Mouse (Mus musculus): ENCODE measurements around the gene Hist1h2af. TPM values are rescaled to one million over a fixed set of nuclear protein-coding genes. Genes with fewer than 3 reads are reported as not detected.
"Not testable (repeated sequence)": the region's sequence is repeated elsewhere in the genome, so short reads cannot be mapped to it uniquely, and the experiment has no call there.

Hist1h2af gene
- polyA plus RNA-seq, 1 experiment from 2014 or later: 7.9 TPM

DNA sequence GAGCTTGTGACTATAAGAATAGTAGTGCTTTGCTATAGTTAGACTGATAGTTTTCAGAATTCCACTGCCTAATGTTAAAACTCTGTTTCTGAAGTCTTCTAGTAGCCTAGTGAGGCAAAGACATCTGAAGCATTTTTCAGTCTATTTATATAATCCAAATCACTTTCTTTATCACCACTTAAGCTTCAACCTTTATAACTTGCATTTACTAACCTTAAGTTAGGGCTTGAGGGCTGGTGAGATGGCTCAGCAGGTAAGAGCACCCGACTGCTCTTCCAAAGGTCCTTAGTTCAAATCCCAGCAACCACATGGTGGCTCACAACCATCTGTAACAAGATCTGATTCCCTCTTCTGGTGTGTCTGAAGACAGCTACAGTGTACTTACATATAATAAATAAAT, 6.1 kb downstream of the Hist1h2af start:
- not testable (repeated sequence) for H3K4me3 ChIP-seq; H3K4me2 ChIP-seq (replicated peaks); H3K27me3 ChIP-seq; ATAC-seq (ENCODE audit: low FRiP score, low read depth); H3K27ac ChIP-seq (replicated peaks); H3K9me3 ChIP-seq; H3K9ac ChIP-seq (replicated peaks); H3K36me3 ChIP-seq
- 67% methylated on average over 1 of the region's 1 CpGs for WGBS
- H3K4me1 ChIP-seq: peaks cover 15% of the 10 kb centered on the region

DNA sequence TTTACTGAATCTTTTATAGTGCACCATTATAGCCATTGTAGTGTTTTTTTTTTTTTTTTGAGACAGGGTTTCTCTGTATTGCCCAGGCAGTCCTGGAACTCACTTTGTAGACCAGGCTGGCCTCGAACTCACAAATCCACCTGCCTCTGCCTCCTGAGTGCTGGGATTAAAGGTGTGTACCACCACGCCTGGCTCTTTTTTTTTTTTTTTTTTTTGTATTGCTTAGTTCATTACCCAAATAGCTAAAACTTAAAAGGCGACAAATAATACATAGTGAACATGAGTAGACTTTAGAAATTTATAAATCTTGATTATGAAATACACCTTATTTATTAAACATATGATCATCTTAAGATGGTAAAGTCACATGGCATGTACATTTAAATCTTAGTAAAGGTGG, 7.8 kb downstream of the Hist1h2af start:
- H3K27me3 ChIP-seq: no peaks in the 10 kb centered on the region
- H3K4me1 ChIP-seq: peaks cover 15% of the 10 kb centered on the region
- H3K9me3 ChIP-seq: no peaks in the 10 kb centered on the region
- H3K4me3 ChIP-seq: no peak overlapping the region
- H3K27ac ChIP-seq (replicated peaks): no peak overlapping the region
- H3K36me3 ChIP-seq: no peaks in the 10 kb centered on the region
- H3K4me2 ChIP-seq (replicated peaks): no peak overlapping the region
- WGBS: 84% methylated on average over 3 of the region's 3 CpGs
- no peak for ATAC-seq (ENCODE audit: low FRiP score, low read depth)
- no peak overlapping the region for H3K9ac ChIP-seq (replicated peaks)

DNA sequence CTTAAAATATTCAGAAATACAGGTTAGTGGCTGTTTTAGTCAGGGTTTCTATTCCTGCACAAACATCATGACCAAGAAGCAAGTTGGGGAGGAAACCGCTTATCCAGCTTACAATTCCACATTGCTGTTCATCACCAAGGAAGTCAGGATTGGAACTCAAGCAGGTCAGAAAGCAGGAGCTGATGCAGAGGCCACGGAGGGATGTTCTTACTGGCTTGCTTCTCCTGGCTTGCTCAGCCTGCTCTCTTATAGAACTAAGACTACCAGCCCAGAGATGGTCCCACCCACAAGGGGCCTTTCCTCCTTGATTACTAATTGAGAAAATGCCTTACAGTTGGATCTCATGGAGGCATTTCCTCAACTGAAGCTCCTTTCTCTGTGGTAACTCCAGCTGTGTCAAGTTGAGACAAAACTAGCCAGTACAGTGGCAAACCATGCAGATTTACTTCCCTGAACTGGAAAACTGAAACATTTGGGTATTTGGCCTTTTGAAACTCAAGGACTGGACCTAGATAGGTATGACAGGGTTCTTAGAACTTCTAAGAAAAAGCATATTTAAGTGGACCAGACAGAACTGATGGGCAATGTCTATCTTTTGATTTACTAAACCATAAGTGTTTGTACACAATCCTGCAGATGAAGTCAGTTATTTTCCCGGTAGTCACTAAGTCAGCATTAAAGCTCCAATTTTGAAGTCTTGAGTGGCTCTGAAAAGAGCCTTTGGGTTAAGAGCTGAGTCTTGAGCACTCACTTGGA, 8.7 kb downstream of the Hist1h2af start:
- not testable (repeated sequence) for H3K4me1 ChIP-seq; H3K36me3 ChIP-seq; H3K9me3 ChIP-seq; H3K27me3 ChIP-seq; ATAC-seq (ENCODE audit: low FRiP score, low read depth)
- Histone ChIP-seq H3K9ac (replicated peaks) (peak overlapping the region; percentile 54), H3K27ac (replicated peaks) (peak overlapping the region; percentile 92), H3K4me3 (peak overlapping the region; percentile 47), H3K4me2 (replicated peaks) (peak overlapping the region; percentile 63)
- 2% methylated on average over 3 of the region's 3 CpGs for WGBS

- ATAC-seq (ENCODE audit: low FRiP score, low read depth): peak; percentile 88
- WGBS: under 1% methylated on average over 29 of the region's 42 CpGs
- H3K4me1 ChIP-seq, H3K36me3 ChIP-seq, H3K9me3 ChIP-seq, H3K27me3 ChIP-seq: not testable (repeated sequence)
- Histone ChIP-seq H3K4me2 (replicated peaks) (peak within 1 kb of the TSS; percentile 63), H3K27ac (replicated peaks) (peak within 1 kb of the TSS; percentile 92), H3K4me3 (peak within 1 kb of the TSS; percentile 51), H3K9ac (replicated peaks) (peak within 1 kb of the TSS; percentile 54)
Measured at GRCm38 (mm10) chr13:23542999-23543607, 9.4 kb downstream of the Hist1h2af start, which contains the start of gene Hist1h2bh. TSS of gene Hist1h2bh (minus strand) at chr13:23543392.

- Histone ChIP-seq H3K36me3 (no peaks in the 10 kb centered on the region), H3K4me3 (peak within 1 kb of the TSS; percentile 51), H3K27me3 (no peaks in the 10 kb centered on the region), H3K4me1 (peaks cover 6% of the 10 kb centered on the region), H3K4me2 (replicated peaks) (peak within 1 kb of the TSS; percentile 63), H3K9ac (replicated peaks) (peak within 1 kb of the TSS; percentile 59), H3K9me3 (no peaks in the 10 kb centered on the region), H3K27ac (replicated peaks) (peak within 1 kb of the TSS; percentile 92)
- peak; percentile 94 for ATAC-seq (ENCODE audit: low FRiP score, low read depth)
- WGBS: 1% methylated on average over 24 of the region's 45 CpGs
Measured at GRCm38 (mm10) chr13:23543965-23544786, 10.5 kb downstream of the Hist1h2af start, which contains the start of gene Hist1h3f. TSS of gene Hist1h3f (plus strand) at chr13:23544052.

DNA sequence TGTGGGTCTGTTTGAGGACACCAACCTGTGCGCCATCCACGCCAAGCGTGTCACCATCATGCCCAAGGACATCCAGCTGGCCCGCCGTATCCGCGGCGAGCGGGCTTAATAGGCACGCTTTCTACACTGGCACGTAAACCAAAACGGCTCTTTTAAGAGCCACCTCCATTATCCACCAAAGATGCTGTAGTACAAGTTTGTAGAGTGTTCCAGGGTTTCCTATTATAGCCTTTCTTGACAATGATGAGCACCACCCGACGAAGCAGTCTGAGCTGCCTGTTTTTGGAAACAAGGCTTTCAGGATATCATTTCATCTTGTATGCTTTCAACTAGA, 11.0 kb downstream of the Hist1h2af start:
- Histone ChIP-seq H3K4me2 (replicated peaks) (peak overlapping the region; percentile 63), H3K27ac (replicated peaks) (peak overlapping the region; percentile 92), H3K9ac (replicated peaks) (peak overlapping the region; percentile 59), H3K4me3 (peak overlapping the region; percentile 51)
- ATAC-seq (ENCODE audit: low FRiP score, low read depth); H3K27me3 ChIP-seq; H3K36me3 ChIP-seq; H3K4me1 ChIP-seq; H3K9me3 ChIP-seq: not testable (repeated sequence)
- WGBS: 0% methylated on average over 11 of the region's 14 CpGs

DNA sequence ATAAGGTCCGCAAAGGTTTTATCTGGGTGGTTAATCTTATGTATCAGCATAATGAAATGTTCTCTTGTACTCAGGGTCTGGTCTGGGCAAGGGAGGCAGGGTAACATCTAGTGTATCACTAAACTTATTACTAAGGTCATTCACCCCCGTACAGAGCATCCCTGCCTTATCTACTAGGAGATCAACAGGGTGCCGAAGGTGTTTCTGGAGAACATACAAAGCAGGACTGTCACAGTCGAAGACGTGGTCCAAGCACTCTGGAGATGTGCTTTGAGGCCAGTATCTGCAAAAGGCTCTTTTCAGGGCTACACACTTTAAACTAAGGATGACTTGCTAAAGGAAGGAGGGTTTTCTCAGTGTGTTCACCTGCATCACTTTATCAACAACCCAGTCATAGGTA, 13.0 kb downstream of the Hist1h2af start:
- no peak for ATAC-seq (ENCODE audit: low FRiP score, low read depth)
- Histone ChIP-seq H3K9ac (replicated peaks) (no peak overlapping the region), H3K4me2 (replicated peaks) (no peak overlapping the region), H3K36me3 (no peaks in the 10 kb centered on the region), H3K27me3 (no peaks in the 10 kb centered on the region), H3K4me3 (no peak overlapping the region), H3K27ac (replicated peaks) (peak overlapping the region; percentile 56; the same call in 1 of the 2 replicates), H3K9me3 (no peaks in the 10 kb centered on the region), H3K4me1 (peaks cover 9% of the 10 kb centered on the region)
- WGBS: 82% methylated on average over 5 of the region's 5 CpGs

GRCm38 (mm10) chr13:23550761-23551145, 17.0 kb downstream of the Hist1h2af start:
- no peak for ATAC-seq (ENCODE audit: low FRiP score, low read depth)

DNA sequence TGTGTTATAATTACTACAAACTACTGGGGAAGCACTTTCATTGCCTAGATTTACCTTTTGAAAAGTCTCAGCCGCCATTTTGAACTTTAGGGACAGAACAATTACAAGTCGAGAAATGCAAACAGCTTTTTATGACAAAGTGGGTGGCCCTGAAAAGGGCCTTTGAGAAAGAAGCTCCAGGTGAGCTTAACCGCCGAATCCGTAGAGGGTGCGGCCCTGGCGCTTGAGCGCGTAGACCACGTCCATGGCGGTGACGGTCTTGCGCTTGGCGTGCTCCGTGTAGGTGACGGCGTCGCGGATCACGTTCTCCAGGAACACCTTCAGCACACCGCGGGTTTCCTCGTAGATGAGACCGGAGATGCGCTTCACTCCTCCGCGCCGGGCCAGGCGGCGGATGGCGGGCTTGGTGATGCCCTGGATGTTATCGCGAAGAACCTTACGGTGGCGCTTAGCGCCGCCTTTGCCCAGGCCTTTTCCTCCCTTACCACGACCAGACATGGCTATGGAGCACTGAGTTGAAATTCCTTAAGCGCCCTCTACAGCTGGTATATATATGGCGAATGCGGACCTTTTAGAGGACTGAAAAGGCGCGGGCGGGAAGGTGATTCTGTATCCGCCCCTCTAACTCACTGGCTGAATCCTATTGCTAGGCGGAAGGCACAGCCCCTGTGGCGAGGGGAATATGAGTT, 17.6 kb downstream of the Hist1h2af start, which contains the start of gene Hist1h4f:
Gene Hist1h4f, minus strand, starts transcription at position 503 of the 689 bp plus-strand sequence.
- not testable (repeated sequence) for H3K27me3 ChIP-seq, H3K36me3 ChIP-seq, H3K9me3 ChIP-seq
- Histone ChIP-seq H3K4me2 (replicated peaks) (peak within 1 kb of the TSS; percentile 58), H3K9ac (replicated peaks) (peak within 1 kb of the TSS; percentile 53), H3K4me3 (peak within 1 kb of the TSS; percentile 45), H3K27ac (replicated peaks) (peak within 1 kb of the TSS; percentile 89), H3K4me1 (peaks cover 17% of the 10 kb centered on the region)
- ATAC-seq (ENCODE audit: low FRiP score, low read depth): peak; percentile 86
- under 1% methylated on average over 47 of the region's 47 CpGs for WGBS

More at GRCm38 (mm10) chr13:23550761-23551145, 17.0 kb downstream of the Hist1h2af start:
- no peaks in the 10 kb centered on the region for H3K27me3 ChIP-seq
- peaks cover 17% of the 10 kb centered on the region; the same call in 1 of the 2 replicates for H3K4me1 ChIP-seq
- no peaks in the 10 kb centered on the region for H3K9me3 ChIP-seq
- peak overlapping the region; percentile 89 for H3K27ac ChIP-seq (replicated peaks)
- H3K4me3 ChIP-seq: peak overlapping the region; percentile 45
- WGBS: 9% methylated on average over 3 of the region's 3 CpGs
- peak overlapping the region; percentile 53 for H3K9ac ChIP-seq (replicated peaks)
- H3K4me2 ChIP-seq (replicated peaks): peak overlapping the region; percentile 58
- no peaks in the 10 kb centered on the region for H3K36me3 ChIP-seq

DNA sequence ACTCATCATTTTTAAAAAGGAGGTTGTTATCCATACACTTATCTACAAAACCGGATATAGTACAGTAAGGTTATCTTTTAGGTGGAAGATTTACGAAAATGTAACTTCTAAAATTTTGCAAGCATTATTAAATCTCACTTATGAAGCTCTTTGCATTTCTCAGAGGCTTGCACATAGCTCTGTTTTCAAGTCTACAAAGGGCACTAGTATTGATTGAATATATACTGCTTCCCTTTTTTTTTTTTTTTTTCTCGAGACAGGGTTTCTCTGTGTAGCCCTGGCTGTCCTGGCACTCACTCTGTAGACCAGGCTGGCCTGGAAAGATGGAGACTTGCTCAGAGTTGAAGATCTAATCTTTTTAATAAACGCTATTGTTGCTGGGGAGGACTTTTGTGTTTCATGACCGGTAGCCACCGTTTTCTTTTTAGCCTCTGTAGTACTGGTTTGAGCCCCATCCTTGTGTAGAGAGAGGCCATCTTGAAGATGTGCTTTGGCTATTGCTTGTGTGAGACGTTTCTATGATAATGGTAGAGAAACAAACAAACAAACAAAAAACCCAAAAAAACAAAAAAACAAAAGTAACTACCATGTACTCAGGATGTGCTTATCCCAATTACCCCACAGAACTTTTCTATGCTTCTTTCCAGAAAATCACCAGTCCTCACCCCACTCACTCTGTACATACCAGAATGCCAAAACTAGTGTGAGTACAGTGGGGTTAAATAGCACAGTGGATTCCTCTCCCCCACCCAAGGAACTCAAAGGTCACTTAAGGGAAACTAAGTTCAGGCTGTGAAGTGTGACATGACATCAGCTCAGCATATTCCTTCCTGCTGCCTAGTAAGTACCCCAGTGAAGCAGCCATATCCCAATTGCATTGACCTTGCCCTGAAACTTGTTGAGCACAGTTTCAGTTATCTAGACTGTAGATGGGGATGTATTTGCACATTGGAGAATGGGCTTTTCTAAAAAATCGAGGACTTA, 18.5 kb downstream of the Hist1h2af start:
- Histone ChIP-seq H3K4me1 (peaks cover 22% of the 10 kb centered on the region), H3K27ac (replicated peaks) (peak overlapping the region; percentile 89), H3K27me3 (no peaks in the 10 kb centered on the region), H3K4me2 (replicated peaks) (peak overlapping the region; percentile 58), H3K9me3 (no peaks in the 10 kb centered on the region), H3K36me3 (no peaks in the 10 kb centered on the region), H3K4me3 (peak overlapping the region; percentile 45), H3K9ac (replicated peaks) (no peak overlapping the region; the same call in 1 of the 2 replicates)
- WGBS: 51% methylated on average over 8 of the region's 8 CpGs
- ATAC-seq (ENCODE audit: low FRiP score, low read depth): no peak
